Mouse (Mus musculus) kidney, postnatal 36 days (tissue): ENCODE measurements around the gene Arfgap3.
"Not testable (repeated sequence)": the region's sequence is repeated elsewhere in the genome, so short reads cannot be mapped to it uniquely, and the experiment has no call there.

Source experiments
- DNase-seq, 2 experiments: peaks; one replicate each; pipeline ENCODE4 v3.0.0; 2021 to 2022; ENCODE audit warnings: mixed read lengths in 2 of 2

The Arfgap3 gene

GRCm38 (mm10) chr15:83344956-83345355 lies 5.1 kb downstream of the Arfgap3 start:
- DNase-seq: peak in 1 of 2 experiments; percentile 31

DNA sequence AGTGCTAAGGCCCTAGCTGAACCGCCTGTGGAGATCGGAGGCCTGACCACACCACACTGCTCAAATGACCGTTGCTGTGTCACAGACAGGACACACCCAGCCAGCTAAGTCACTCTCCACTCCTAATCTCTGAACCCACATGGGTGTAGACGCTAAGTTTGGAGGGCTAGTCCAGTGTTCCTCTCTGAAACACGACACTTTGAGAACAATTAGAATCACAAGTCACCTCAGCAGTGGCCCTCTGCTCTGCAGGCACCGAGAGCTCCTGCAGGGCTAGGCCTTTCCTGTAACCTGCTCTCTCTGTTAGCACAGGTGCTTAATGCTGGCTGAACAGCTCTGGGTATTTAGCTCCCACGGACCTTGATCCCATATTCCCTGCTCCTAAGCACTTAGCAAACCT lies 5.9 kb downstream of the Arfgap3 start:
- peak in 1 of 2 experiments; percentile 19 for DNase-seq

DNA sequence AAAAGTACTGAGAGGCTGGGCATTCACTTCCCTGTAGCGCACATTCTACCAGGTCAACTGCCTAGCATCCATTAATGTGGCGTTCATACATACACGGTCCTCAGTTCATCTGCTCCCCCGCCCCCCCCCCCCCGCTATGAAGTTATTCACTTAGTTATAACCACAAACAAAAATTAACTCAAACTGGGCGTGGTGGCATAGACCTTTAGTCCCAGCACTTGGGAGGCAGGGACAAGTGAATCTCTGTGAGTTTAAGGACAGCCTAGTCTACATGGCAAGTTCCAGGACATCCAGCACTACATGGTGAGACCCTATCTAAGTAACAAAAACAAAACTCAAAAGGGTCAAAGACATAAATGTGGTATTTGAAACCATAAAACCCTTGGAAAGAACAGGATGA lies 11.1 kb downstream of the Arfgap3 start:
- peak; percentile 31 to 35 for DNase-seq

GRCm38 (mm10) chr15:83337903-83338870 lies 11.9 kb downstream of the Arfgap3 start:
- DNase-seq: peak in 1 of 2 experiments; percentile 13

DNA sequence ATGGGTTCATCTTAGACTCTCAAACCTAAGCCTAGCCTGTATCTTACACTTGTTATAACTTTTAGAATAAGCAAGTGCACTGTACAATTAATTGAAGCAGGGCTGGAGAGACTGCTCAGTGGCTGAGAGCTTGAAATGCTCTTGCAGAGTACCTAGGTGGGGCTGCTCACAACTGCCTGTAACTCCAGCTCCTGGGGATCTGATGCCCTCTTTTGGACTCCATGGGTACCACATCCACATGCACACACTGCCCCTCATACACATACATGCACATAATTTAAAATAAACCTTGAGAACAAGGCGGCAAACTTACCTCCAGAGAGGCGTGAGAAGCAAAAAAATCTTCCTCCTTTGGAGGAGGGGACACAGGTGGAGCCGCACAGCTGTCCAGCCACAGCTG lies 17.7 kb downstream of the Arfgap3 start:
- DNase-seq: peak in 1 of 2 experiments; percentile 55

- no peak for DNase-seq
Measured at GRCm38 (mm10) chr15:83328952-83329351, 21.1 kb downstream of the Arfgap3 start.

DNA sequence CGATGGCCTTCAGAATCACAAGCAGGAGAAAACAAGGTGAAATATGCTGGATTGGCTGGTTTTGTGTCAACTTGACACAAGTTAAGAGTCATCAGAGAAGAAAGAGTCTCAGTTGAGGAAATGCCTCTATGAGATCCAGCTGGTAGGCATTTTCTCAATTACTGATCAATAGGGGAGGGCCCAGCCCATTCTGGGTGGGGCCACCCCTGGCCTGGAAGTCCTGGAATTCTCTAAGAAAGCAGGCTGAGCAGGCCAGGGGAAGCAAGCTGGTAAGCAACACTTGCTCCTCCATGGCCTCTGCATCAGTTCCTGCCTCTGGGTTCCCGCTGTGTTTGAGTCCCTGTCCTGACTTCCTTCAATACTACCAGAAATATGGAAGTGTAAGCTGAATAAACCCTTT lies 27.0 kb downstream of the Arfgap3 start:
- DNase-seq: no peak

DNA sequence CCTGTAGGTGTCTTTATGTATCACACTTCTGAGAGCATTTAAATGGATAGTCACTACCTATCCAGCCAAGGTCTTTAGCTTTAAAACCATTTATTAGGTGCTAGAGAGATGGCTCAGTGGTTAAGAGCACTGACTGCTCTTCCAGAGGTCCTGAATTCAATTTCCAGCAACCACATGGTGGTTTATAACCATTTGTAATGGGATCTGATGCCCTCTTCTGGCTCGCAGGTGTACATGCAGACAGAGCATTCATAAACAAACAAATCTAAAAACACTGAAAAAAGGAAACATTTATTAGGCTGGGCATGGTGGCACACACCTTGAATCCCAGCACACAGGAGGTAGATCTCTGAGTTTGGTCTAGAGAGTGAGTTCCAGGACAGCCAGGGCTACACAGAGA lies 35.1 kb downstream of the Arfgap3 start:
- no peak for DNase-seq

DNA sequence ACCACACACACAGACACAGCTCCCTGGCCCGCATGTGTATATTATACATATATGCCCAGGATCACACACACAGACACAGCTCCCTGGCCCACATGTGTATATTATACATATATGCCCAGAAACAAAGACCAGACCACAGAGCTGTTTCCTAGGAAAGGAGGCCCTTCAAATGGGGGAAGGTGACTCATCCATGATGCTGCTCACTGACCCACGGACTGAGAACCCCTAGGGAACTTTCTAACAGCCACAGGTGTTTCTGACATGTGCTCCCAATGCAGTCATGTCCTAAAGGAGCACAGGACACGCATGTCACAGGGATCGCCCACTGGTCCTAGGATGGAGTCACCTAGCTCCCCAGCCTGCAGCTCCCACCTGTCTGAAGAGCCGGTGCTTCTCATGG lies 40.2 kb downstream of the Arfgap3 start:
- DNase-seq: no peak

DNA sequence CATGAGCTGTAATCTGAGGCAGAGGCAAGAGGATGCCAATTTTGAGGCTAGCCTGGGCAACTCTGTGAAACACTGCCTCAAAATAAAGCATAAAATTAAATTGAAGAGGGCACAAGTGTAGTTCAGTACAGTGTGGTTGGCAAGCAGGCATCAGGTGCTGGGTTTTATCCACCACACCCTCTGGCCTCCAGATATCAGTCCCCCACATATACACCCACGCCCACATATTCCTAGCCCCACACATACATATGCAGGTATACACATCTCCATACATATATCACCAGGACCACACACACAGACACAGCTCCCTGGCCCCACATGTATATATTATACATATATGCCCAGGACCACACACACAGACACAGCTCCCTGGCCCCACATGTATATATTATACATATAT lies 41.3 kb downstream of the Arfgap3 start:
- DNase-seq: not testable (repeated sequence)

DNA sequence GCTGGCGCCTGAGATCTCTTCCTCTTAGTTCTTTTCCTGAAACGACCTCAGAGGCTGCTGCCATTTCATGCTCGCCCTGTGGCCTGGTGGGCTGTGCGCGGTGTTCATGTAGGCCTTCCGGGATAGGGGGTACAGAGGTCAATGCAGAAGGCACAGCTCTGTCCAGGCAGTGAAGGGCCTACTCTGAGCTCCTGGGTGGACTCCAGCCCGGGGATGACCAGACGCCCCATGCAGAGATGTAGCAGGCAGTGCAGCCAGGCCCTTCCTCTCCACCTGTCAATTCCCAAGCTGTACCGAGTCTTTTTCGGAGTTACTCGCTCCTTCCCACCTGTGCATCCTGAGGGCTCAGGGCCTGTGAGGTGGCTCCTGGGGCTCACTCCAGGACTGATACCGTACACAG lies 43.9 kb downstream of the Arfgap3 start:
- DNase-seq: peak; percentile 41 to 63

DNA sequence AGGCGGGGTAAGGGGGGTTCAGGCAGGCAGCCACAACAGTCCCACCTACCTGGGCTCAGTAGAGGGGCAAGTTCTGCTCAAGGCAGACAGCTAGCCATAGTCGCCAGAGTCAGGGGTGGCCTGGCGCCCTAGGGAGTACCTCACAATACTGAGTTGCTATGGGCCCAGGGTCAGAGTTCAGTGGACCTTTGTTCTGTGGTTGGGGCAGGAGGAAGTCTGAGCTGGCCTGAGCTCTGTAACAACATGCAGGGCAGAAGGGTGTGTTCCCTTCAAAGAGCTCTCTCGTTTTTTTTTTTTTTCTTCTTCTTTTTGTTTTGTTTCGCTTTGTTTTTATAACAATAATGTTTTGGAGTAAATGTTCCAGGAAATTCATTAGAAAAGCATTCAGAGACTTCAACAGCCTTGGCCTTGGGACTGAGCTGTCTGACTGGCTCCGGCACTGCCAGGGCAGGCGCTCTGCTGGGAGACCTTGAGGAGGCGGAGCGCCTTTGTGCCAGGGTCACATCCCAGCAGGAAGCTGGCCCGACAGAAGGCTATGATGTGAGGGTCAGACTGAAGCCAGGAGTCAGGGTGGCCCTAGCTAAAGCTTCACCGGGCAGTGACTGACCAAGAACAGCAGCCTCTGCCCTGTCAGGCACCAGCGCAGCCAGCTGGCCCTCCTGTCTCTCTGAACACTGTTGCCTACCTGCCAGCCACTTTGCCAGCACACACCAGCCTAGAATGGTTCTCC lies 44.7 kb downstream of the Arfgap3 start:
- peak; percentile 83 to 84 for DNase-seq

GRCm38 (mm10) chr15:83304804-83305191 lies 45.2 kb downstream of the Arfgap3 start:
- DNase-seq: no peak

- peak; percentile 83 to 86 for DNase-seq
Measured at GRCm38 (mm10) chr15:83303656-83304484, 46.2 kb downstream of the Arfgap3 start.

DNA sequence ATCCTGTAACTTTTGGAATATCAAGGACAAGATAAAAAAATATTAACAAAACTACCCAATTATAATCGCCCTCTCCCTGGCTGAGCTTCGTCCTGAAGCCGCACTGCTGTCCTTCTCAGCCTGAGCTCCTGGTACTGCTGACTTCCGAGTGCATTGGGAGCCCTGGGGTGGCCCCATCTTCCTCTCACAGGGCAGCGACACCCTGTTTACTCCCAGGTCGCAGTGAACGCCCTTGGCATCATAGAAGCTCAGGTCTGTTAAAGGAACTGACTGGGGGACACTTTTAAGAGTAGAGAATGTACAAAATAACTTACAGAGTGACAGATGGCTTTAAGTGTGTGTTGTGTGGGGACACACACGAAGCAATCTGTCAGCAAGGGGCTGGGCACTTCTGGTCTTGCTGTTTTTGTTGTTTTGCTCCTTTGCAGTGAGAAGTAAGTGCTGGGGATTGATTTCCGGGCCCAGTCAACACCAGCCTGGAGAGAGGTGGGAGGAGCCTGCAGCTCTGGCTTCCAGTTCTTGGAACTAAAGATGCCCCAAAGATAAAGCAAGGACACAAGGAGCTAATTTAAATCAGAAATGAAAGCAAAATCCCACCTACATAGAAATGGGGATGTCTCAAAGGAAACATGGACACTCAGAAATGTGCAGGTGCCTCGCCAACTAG lies 50.0 kb downstream of the Arfgap3 start:
- DNase-seq: peak; percentile 50 to 59

DNA sequence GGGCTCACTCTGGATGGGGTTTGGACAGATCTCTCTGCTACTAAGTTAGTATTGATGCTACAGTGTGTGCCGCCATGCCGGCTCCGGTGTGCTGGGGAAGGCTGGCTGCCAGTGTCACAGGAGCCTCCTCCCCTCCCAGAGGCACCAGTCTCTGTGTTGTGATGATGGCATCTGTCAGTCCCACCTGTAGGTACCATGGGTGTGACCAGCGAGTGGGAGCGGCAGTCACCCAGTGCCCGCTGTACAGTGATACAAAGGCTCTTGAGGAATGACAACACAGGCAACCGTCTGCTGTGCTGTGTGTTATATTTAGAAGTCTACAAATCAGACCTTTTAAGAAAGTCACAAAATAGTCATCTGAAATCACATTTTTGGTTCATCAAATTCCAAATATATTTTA lies 50.6 kb downstream of the Arfgap3 start:
- DNase-seq: no peak

GRCm38 (mm10) chr15:83298810-83299209 lies 51.2 kb downstream of the Arfgap3 start:
- no peak for DNase-seq

- DNase-seq: peak in 1 of 2 experiments; percentile 57
Measured at GRCm38 (mm10) chr15:83298313-83298712, 51.7 kb downstream of the Arfgap3 start.

- DNase-seq: peak; percentile 47 to 69
Measured at GRCm38 (mm10) chr15:83296771-83297311, 53.2 kb downstream of the Arfgap3 start.

- peak in 1 of 2 experiments; percentile 15 for DNase-seq
Measured at GRCm38 (mm10) chr15:83296050-83296449, 54.0 kb downstream of the Arfgap3 start.

- DNase-seq: peak in 1 of 2 experiments; percentile 11
Measured at GRCm38 (mm10) chr15:83294954-83295353, 55.1 kb downstream of the Arfgap3 start.
